Mouse (Mus musculus) midbrain, embryonic 10.5 days (tissue): Measurements from ENCODE around the gene Plk1. TPM values are rescaled to one million over a fixed set of nuclear protein-coding genes. Genes with fewer than 3 reads are reported as not detected.

Experiments
- DNase-seq: peaks from one replicate; pipeline ENCODE4 v3.0.0-alpha.2; 2017; ENCODE audit warnings: low spot score
- H3K27ac ChIP-seq: fragments of 300-500 bp; sonication (generic); replicated peaks from 2 replicates; pipeline ENCODE4 v1.5.1; 2016; ENCODE audit warnings: mild to moderate bottlenecking
- H3K27me3 ChIP-seq: fragments of 300-500 bp; sonication (generic); 2 replicates; pipeline ENCODE4 v1.6.1; 2016; ENCODE audit warnings: low read depth, mild to moderate bottlenecking; ENCODE audit not compliant: poor library complexity, severe bottlenecking
- H3K36me3 ChIP-seq: fragments of 300-500 bp; sonication (generic); 2 replicates; pipeline ENCODE4 v1.6.1; 2016; ENCODE audit warnings: mild to moderate bottlenecking, moderate library complexity
- H3K4me1 ChIP-seq: fragments of 300-500 bp; sonication (generic); 2 replicates; pipeline ENCODE4 v1.6.1; 2016
- H3K4me3 ChIP-seq: fragments of 300-500 bp; sonication (generic); 2 replicates; pipeline ENCODE4 v1.5.1; 2016; ENCODE audit warnings: mild to moderate bottlenecking, moderate library complexity
- H3K9me3 ChIP-seq: fragments of 300-500 bp; sonication (generic); replicated peaks from 2 replicates; pipeline ENCODE4 v1.6.1; 2016; ENCODE audit warnings: mild to moderate bottlenecking
- WGBS: fragments of 180-500 bp; shearing (Covaris S2); methylation state at CpG from one replicate; pipeline ENCODE4 v1.1.7; 2016; 5-methylcytosine and 5-hydroxymethylcytosine counted together
- polyA plus RNA-seq: library from polyadenylated mRNA; unstranded; fragments of >200 nt; fragmentation: Nextera tagmentation; extraction: Ambion mirVana; gene quantifications from 2 replicates; pipeline ENCODE4 v1.2.1, GENCODE M21; 2016

Gene Plk1
- polyA plus RNA-seq, result 222 and 248 TPM in 2 replicates

DNA sequence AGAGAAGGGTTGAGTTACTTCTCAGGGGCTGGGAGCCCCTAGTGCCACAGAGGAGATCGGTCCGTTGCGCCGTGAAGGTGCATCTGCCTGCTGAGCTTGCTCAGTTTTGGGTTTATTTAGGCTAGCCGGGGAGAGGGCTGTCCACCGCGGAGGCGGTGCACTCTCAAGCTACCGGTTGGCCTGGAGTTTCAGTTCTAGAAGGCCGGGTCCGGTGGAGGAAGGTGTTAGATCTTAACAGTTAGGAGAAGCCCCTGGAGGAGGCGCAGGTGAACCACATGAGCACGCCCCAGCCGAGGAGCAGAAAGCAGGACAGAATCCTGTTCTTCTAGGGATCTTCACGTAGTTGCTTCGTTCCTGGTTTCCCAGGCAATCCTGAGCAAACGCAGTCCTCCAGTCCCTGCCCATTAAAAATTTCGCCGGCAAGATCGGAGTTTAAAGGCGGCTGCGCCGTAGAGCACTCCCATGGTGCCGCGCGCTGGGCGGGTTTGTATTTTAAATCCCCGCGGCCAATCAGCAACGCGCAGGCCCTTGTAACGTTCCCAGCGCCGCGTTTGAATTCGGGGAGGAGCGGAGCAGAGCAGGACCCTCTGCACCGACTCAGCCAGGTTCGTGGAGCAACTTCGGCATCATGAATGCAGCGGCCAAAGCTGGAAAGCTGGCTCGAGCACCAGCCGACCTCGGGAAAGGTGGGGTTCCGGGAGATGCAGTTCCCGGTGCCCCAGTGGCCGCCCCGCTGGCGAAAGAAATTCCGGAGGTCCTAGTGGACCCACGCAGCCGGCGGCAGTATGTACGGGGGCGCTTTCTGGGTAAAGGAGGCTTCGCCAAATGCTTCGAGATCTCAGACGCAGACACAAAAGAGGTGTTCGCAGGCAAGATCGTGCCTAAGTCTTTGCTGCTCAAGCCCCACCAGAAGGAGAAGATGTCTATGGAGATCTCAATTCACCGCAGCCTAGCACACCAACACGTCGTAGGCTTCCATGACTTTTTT lies at the start of gene Plk1:
Plk1 (plus strand) TSS at position 525 of the 988 bp plus-strand sequence.
- Histone ChIP-seq H3K36me3 (peaks cover 38% of the 10 kb centered on the region), H3K27me3 (no peaks in the 10 kb centered on the region), H3K27ac (peak within 1 kb of the TSS; percentile 90), H3K4me3 (peak within 1 kb of the TSS; percentile 86), H3K4me1 (peaks cover 58% of the 10 kb centered on the region), H3K9me3 (no peaks in the 10 kb centered on the region)
- WGBS, result under 1% methylated on average over 63 of the region's 63 CpGs
- peak; percentile 92 for DNase-seq

DNA sequence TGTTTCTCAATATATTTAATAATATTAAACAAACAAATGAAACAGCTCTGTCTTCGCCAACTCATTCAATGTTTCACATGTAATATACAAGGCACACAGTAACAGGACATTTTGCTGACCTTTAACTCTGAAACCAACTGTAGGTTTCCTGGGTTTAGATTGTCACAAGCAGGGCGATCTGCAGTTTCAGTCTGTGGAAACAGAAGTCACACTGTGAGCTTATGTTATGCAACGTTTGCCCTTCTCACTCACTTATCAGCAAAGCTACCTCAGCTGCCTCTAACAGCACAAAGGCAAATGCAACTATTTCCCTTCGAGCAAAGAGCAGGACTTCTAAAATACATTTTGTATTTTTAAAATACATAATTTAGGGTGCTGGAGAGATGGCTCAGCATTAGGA lies 35.7 kb upstream of the Plk1 start:
- DNase-seq, result no peak
- Histone ChIP-seq H3K4me1 (no peaks in the 10 kb centered on the region), H3K27me3 (no peaks in the 10 kb centered on the region), H3K36me3 (peaks cover 95% of the 10 kb centered on the region), H3K9me3 (no peaks in the 10 kb centered on the region), H3K4me3 (no peak overlapping the region), H3K27ac (no peak overlapping the region)
- WGBS, result 89% methylated on average over 4 of the region's 4 CpGs

DNA sequence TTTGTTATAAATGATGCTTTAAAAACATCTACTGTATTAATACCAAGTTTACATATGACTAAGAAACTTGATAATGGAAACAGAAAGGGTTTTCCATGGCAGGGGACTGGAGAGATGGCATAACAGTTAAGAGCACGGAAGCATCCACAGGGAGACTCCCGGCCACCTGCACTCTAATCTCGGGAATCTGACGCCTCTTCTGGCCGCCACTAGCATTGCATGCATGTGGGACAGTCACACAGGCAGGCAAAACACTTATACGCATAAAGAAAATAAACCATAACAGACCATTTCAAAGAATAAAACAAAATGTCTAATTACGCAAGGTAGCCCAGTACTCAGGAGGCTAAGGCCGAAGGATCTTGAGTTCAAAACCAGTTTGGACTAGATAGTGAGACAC lies 33.6 kb upstream of the Plk1 start:
- DNase-seq, result no peak
- H3K9me3 ChIP-seq, result no peaks in the 10 kb centered on the region
- peaks cover 91% of the 10 kb centered on the region for H3K36me3 ChIP-seq
- H3K4me3 ChIP-seq, result no peak overlapping the region
- WGBS, result 77% methylated on average over 8 of the region's 8 CpGs
- no peak overlapping the region for H3K27ac ChIP-seq
- no peaks in the 10 kb centered on the region for H3K4me1 ChIP-seq
- H3K27me3 ChIP-seq, result no peaks in the 10 kb centered on the region

DNA sequence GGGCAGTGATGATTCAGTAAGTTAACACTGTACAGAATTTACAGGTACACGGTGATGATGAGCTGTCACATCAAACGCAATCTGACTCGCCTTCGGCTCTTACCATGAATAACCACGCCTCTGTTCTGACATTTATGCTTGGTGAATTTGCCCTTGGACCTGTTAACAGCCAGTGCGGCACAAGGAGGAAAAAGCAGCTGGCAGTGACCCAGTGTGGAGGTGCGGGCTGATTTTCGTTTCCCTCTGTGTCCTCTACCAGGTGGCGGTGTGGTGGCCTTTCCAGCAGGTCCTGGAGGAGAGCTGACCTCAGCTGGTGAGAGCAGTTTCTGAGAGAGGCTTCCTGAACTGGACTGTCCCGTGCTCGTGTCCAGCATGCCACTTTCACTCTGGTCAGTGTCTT lies 32.3 kb upstream of the Plk1 start:
- WGBS, result 93% methylated on average over 11 of the region's 11 CpGs
- no peak overlapping the region for H3K27ac ChIP-seq
- no peaks in the 10 kb centered on the region for H3K27me3 ChIP-seq
- no peaks in the 10 kb centered on the region for H3K9me3 ChIP-seq
- DNase-seq, result no peak
- no peak overlapping the region for H3K4me3 ChIP-seq
- H3K36me3 ChIP-seq, result peaks cover 78% of the 10 kb centered on the region
- peaks cover 7% of the 10 kb centered on the region for H3K4me1 ChIP-seq

DNA sequence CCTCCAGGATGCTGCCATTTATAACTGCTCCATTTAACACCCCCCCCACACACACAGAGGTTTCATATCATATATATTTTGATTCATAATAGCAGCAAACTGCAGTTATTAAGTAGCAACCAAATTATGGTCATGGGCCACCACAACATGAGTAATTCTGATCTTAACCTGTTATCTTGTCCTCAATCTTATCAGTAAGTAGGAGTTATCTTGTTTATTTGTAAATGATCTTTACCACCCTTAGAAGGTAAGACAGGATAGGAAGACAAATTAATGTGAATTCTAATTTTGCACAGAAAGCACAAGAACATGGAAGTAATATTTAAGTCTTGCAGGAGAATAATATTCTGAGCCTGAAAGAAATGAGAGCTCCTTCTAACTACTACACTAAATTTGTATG lies 27.4 kb upstream of the Plk1 start:
- DNase-seq, result no peak
- no peaks in the 10 kb centered on the region for H3K27me3 ChIP-seq
- peaks cover 49% of the 10 kb centered on the region for H3K36me3 ChIP-seq
- peaks cover 19% of the 10 kb centered on the region for H3K4me1 ChIP-seq
- no peak overlapping the region for H3K27ac ChIP-seq
- H3K4me3 ChIP-seq, result peak overlapping the region; percentile 94
- H3K9me3 ChIP-seq, result no peaks in the 10 kb centered on the region

DNA sequence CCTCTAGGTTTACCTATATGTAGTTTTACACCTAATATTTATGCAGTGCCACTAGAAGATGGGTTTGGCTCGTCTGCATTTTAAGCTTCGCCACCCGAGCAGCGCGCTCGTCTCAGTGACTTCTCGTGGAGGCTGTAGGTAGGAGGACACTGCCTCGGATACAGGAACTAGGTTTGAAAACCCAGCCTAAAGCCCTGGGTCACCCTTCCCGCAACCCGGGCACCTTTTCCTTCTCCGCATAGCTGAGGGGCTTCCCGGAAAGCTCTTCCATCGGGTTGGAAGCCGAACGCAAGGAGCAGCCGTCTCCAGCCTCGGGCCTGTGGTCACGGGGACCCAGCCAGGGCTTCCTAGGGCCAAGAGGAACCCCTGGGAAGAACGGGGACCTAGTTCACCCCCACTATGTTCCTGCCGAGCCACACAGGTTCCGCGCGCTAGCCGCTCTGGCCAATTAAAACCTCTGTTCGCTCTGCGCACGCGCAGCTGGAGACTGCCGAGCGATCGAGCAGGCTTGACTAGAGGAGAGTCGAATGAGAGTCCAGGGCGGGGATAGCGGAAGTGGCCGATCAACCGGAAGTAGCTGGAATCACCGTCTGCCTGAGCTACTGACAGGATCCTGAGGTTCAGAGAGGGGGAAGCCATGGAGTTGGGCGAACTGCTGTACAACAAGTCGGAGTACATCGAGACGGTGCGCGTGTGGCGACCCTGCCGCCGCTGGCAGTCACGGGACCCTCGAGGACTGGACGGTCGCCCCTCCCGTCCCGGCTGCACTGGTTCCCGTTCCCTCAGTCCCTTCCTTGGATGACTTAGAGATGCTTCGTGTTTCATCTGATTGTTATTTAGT lies 26.5 kb upstream of the Plk1 start, which contains the start of the genes Palb2 and Dctn5:
Palb2 (minus strand) TSS at position 489 of the 841 bp plus-strand sequence.
Dctn5 (plus strand) TSS at position 545 of the 841 bp plus-strand sequence.
- peaks cover 19% of the 10 kb centered on the region for H3K4me1 ChIP-seq
- peak; percentile 98 for DNase-seq
- no peaks in the 10 kb centered on the region for H3K9me3 ChIP-seq
- peak within 1 kb of the TSS; percentile 94 for H3K4me3 ChIP-seq
- WGBS, result under 1% methylated on average over 54 of the region's 54 CpGs
- H3K36me3 ChIP-seq, result peaks cover 49% of the 10 kb centered on the region
- no peaks in the 10 kb centered on the region for H3K27me3 ChIP-seq
- H3K27ac ChIP-seq, result peak within 1 kb of the TSS; percentile 93

DNA sequence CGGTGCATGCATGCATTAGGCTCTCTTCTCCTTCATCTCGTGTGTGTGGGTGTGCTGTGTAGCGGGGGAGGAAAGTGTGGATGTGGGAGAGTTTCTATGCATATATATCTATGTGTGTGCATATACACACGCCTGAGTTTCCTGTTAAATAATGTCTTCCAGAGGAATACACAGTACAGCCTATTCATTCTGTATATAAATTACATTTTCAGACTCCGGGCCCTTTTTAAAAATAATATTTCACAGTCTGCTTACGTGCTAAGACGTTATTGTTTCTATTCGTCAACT lies 26.0 kb upstream of the Plk1 start:
- H3K27ac ChIP-seq, result peak overlapping the region; percentile 93
- peaks cover 19% of the 10 kb centered on the region for H3K4me1 ChIP-seq
- WGBS, result 20% methylated on average over 8 of the region's 8 CpGs
- H3K4me3 ChIP-seq, result peak overlapping the region; percentile 94
- peaks cover 49% of the 10 kb centered on the region for H3K36me3 ChIP-seq
- no peak for DNase-seq
- H3K27me3 ChIP-seq, result no peaks in the 10 kb centered on the region
- no peaks in the 10 kb centered on the region for H3K9me3 ChIP-seq

DNA sequence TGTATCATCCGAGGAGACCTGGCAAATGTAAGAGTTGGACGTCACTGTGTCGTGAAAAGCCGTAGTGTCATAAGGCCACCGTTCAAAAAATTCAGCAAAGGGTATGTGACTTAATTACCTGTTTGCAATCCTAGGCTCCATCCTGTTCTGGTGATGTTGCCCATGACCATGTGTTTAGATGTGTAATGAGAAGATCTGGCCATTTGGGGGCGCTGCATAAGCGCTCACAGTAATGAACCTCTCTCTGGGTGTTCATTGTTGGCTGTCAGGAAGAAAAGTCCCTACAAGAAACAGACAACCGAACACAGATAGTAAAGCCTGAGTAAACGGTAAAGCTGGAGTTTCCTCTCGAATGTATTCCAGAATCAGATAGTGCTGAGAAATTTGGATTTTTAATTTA lies 24.2 kb upstream of the Plk1 start:
- no peak overlapping the region for H3K4me3 ChIP-seq
- peak; percentile 24 for DNase-seq
- 72% methylated on average over 10 of the region's 10 CpGs for WGBS
- H3K9me3 ChIP-seq, result no peaks in the 10 kb centered on the region
- peaks cover 52% of the 10 kb centered on the region for H3K36me3 ChIP-seq
- H3K27ac ChIP-seq, result no peak overlapping the region
- H3K27me3 ChIP-seq, result no peaks in the 10 kb centered on the region
- peaks cover 19% of the 10 kb centered on the region for H3K4me1 ChIP-seq

DNA sequence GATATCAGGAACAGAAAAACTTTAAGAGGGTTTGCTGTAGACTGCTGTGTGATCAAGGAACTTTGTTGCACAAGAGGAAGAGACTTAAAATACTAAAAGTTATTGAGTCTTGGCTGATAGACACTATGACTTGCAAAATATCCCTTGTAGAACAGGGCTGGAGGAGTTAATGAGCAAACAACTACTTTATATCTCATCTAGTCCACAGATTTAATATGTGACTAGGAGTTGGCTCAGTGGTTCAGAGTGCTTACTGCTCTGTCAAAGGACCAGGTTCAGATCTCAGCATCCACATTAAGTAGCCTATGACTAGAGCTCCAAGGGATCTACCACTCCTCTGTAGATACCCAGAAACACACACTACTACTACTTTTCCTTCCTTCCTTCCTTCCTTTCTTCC lies 22.2 kb upstream of the Plk1 start:
- peaks cover 72% of the 10 kb centered on the region for H3K36me3 ChIP-seq
- no peak overlapping the region for H3K4me3 ChIP-seq
- H3K27ac ChIP-seq, result no peak overlapping the region
- peaks cover 10% of the 10 kb centered on the region for H3K4me1 ChIP-seq
- H3K27me3 ChIP-seq, result no peaks in the 10 kb centered on the region
- no peak for DNase-seq
- H3K9me3 ChIP-seq, result no peaks in the 10 kb centered on the region

DNA sequence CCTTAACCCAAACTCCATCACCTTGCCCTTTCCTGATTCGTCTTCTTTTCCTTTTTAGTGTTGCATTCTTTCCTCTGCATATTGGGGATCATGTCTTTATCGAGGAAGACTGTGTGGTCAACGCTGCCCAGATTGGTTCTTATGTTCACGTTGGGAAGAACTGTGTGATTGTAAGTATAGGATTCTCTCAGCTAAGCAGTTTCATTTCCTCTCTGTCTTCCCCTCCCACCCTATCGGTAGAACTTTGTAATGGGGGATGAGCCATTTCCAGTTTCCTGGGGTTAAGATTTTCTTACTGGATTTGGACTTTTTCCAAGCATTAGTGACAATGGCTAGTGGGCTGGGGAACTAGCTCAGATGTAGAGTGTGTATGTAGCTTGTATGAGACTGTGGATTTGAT lies 21.0 kb upstream of the Plk1 start:
- peaks cover 8% of the 10 kb centered on the region for H3K4me1 ChIP-seq
- H3K27ac ChIP-seq, result no peak overlapping the region
- H3K36me3 ChIP-seq, result peaks cover 81% of the 10 kb centered on the region
- DNase-seq, result no peak
- 92% methylated on average over 5 of the region's 5 CpGs for WGBS
- no peak overlapping the region for H3K4me3 ChIP-seq
- no peaks in the 10 kb centered on the region for H3K9me3 ChIP-seq
- no peaks in the 10 kb centered on the region for H3K27me3 ChIP-seq

DNA sequence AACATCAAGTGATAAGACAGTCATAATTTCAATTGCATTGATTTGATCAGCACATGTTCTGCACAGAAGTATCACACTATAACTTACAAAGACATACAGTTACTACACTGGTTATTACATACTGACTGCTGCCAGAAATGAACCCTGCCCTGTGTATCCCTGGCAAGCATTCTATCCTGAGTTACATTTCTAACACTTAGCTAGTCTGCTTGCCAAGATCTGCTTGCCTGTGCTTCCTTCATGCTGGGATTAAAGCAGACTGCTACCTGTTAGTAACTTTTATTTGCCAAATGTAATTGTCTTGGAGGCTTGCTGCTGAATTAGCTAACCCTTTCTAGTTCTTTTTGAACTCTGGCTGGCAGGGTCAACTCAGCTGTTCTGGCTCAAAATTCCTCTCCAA lies 18.2 kb upstream of the Plk1 start:
- Histone ChIP-seq H3K27ac (no peak overlapping the region), H3K27me3 (no peaks in the 10 kb centered on the region), H3K36me3 (peaks cover 96% of the 10 kb centered on the region), H3K4me3 (no peak overlapping the region), H3K9me3 (no peaks in the 10 kb centered on the region), H3K4me1 (no peaks in the 10 kb centered on the region)
- no peak for DNase-seq

DNA sequence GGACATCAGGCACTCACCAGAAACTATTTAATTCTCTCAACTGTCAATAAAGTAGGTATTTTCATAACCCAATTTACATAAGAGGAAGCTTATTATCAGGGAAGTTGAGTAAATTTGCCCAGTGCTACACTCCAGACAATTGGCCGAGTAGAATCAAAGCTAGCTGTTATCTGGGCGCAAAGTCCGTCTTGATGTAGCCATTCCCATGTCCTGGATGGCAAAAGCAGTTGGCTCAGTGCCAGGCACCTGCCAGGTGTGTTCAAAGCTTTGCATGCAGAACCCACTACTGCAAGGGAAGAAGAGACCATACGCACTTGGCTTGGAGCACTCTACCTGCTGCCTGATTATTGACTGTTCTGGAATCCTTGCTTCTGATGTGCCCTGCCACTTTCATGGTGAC lies 6.8 kb upstream of the Plk1 start:
- Histone ChIP-seq H3K4me3 (no peak overlapping the region), H3K36me3 (peaks cover 36% of the 10 kb centered on the region), H3K4me1 (peaks cover 5% of the 10 kb centered on the region), H3K27ac (no peak overlapping the region), H3K9me3 (no peaks in the 10 kb centered on the region), H3K27me3 (no peaks in the 10 kb centered on the region)
- WGBS, result 92% methylated on average over 4 of the region's 4 CpGs
- DNase-seq, result no peak

DNA sequence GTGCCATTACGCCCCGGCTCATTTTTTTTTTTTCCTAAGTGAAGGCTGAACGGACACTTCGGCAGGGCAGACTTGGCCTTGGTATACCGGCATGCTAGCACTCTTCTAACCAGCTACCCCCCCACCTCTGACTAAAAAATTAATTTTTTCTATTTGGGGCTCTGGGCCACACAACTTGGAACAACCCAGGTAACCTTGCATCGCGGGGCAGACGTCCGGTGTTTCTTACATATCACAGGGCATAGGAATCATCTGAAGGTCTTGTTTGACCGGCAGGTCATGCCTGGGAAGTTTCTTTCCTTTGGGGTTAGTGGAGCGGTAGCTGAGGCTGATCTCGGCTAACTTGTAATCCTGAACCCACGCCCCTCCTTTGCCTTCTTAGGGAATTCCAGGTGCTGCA lies 751 bp upstream of the Plk1 start:
- Histone ChIP-seq H3K9me3 (no peaks in the 10 kb centered on the region), H3K4me3 (peak overlapping the region; percentile 86), H3K4me1 (peaks cover 55% of the 10 kb centered on the region), H3K27me3 (no peaks in the 10 kb centered on the region), H3K36me3 (peaks cover 34% of the 10 kb centered on the region), H3K27ac (peak overlapping the region; percentile 90)
- WGBS, result 9% methylated on average over 13 of the region's 13 CpGs
- DNase-seq, result no peak
